Mouse (Mus musculus): ENCODE measurements around the gene Chsy1.

Gene Chsy1

GRCm38 (mm10) chr7:66110636-66111112 lies 1.4 kb downstream of the Chsy1 start:
- DNase-seq = no peak

- DNase-seq = no peak
These were observed 1.9 kb downstream of the Chsy1 start for GRCm38 (mm10) chr7:66111211-66111610.

GRCm38 (mm10) chr7:66113561-66113960 lies 4.2 kb downstream of the Chsy1 start:
- no peak for DNase-seq

GRCm38 (mm10) chr7:66115821-66116343 lies 6.6 kb downstream of the Chsy1 start:
- no peak for DNase-seq

- DNase-seq = no peak
These were observed 7.7 kb downstream of the Chsy1 start for GRCm38 (mm10) chr7:66116906-66117482.

- DNase-seq = no peak
These were observed 8.7 kb downstream of the Chsy1 start for GRCm38 (mm10) chr7:66118046-66118445.

- no peak for DNase-seq
These were observed 9.5 kb downstream of the Chsy1 start for GRCm38 (mm10) chr7:66118796-66119195.

GRCm38 (mm10) chr7:66120139-66120538 lies 10.8 kb downstream of the Chsy1 start:
- no peak for DNase-seq

GRCm38 (mm10) chr7:66120702-66121396 lies 11.5 kb downstream of the Chsy1 start:
- DNase-seq = peak; percentile 50 to 56

- DNase-seq = peak; percentile 52 to 54
These were observed 15.2 kb downstream of the Chsy1 start for GRCm38 (mm10) chr7:66124551-66124968.

- DNase-seq = no peak
These were observed 16.1 kb downstream of the Chsy1 start for GRCm38 (mm10) chr7:66125368-66125767.

GRCm38 (mm10) chr7:66127951-66128645 lies 18.8 kb downstream of the Chsy1 start:
- DNase-seq = no peak

GRCm38 (mm10) chr7:66128857-66129256 lies 19.5 kb downstream of the Chsy1 start:
- DNase-seq = no peak

GRCm38 (mm10) chr7:66130296-66130695 lies 21.0 kb downstream of the Chsy1 start:
- DNase-seq = no peak

GRCm38 (mm10) chr7:66131776-66132421 lies 22.6 kb downstream of the Chsy1 start:
- no peak for DNase-seq

GRCm38 (mm10) chr7:66134154-66134553 lies 24.8 kb downstream of the Chsy1 start:
- no peak for DNase-seq

- no peak for DNase-seq
These were observed 26.3 kb downstream of the Chsy1 start for GRCm38 (mm10) chr7:66135644-66136043.

- no peak for DNase-seq
These were observed 26.9 kb downstream of the Chsy1 start for GRCm38 (mm10) chr7:66136187-66136586.

- DNase-seq = no peak
These were observed 28.0 kb downstream of the Chsy1 start for GRCm38 (mm10) chr7:66137309-66137708.

- DNase-seq = no peak
These were observed 29.0 kb downstream of the Chsy1 start for GRCm38 (mm10) chr7:66138301-66138700.

- DNase-seq = no peak
These were observed 29.6 kb downstream of the Chsy1 start for GRCm38 (mm10) chr7:66138878-66139277.

GRCm38 (mm10) chr7:66140095-66140494 lies 30.8 kb downstream of the Chsy1 start:
- DNase-seq = no peak

- DNase-seq = no peak
These were observed 31.7 kb downstream of the Chsy1 start for GRCm38 (mm10) chr7:66140923-66141570.
